Mouse (Mus musculus): Measurements from ENCODE around the gene Lcp1.
"Not testable (repeated sequence)": the region's sequence is repeated elsewhere in the genome, so short reads cannot be mapped to it uniquely, and the experiment has no call there.

Lcp1 gene

DNA sequence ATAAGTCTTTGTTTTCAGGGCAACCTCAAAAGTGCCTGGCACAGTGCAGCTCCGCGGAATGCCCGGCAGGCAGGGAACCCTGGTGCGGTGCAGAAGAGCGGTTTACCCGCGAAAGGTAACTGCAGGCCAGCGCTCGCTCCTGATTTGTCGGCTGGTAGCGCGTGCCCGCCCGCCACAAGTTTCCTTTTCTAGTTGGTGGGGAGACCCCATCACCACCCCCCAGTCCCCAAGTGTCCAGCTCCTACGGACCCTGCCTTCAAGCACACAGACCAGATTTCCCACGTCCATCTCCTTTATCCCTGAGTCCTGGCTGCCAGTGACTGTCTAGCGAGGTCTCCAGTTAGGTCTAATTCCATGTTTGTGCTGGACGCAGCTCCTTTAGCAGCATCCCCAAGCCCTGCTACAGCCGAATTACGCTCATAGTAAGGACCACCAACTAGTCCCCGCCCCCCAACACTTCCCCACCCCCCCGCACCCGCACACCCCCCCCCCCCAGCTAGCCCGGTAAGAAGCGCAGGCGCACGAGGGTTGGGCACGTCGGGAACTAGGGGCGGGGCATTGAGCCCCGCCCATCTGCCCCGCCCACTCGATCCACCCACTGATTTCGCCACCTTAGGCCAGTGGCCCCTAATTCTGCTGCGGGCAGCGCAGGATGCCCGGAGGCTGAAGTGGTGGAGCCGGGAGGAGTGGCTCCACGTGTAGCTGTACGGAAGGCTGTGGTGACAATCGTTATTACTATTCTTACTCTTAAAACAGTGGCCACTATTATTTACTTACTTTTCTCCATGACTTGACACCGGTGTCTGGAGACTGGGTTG, at the start of gene Lcp1, which contains the start of gene Lrrc63:
TSS of gene Lcp1 (plus strand) at position 601 of the 818 bp plus-strand sequence.
TSS of gene Lrrc63 (minus strand) at position 381 of the 818 bp plus-strand sequence.
- no peak for DNase-seq (ENCODE audit: extremely low read depth, insufficient read length, low spot score)

DNA sequence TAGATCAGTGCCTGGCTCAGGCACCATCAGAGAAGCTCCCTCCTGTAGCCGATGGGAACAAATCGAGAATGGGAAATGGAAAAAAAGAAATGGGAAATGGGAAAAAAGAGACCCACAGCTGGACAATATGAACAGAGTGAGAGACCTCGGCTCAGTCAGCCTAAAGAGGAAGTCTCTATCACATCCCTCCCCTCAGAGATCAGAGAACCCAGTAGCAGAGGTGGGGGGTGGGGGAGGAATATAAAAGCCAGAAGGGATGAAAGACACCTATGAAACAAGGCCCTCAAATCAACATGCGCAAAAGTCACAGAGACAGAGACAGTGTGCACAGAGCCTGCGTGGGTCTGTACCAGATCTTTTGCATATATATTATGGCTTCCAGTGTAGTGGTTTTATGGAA, 27.9 kb upstream of the Lcp1 start:
- no peak for DNase-seq (ENCODE audit: extremely low read depth, insufficient read length, low spot score)

DNA sequence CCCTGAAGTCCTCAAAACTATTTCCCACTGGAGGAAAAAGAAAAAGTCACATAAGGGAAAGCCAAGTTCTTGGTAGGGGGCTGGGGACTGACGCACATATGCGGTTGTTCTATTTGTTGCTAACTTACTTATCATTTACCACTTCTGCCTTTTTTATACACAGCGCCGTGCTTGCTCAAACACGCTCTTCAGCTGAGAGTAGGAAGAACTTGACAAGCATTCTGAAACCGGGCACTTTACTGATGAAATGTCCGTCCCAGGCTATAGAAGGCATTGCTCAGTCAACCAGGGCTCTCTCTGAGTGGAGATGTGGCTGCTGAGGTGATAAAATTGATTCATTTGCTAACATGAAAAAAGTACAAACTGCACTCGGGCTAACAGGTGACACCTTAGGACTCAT, 9.2 kb upstream of the Lcp1 start:
- no peak for DNase-seq (ENCODE audit: extremely low read depth, insufficient read length, low spot score)

DNA sequence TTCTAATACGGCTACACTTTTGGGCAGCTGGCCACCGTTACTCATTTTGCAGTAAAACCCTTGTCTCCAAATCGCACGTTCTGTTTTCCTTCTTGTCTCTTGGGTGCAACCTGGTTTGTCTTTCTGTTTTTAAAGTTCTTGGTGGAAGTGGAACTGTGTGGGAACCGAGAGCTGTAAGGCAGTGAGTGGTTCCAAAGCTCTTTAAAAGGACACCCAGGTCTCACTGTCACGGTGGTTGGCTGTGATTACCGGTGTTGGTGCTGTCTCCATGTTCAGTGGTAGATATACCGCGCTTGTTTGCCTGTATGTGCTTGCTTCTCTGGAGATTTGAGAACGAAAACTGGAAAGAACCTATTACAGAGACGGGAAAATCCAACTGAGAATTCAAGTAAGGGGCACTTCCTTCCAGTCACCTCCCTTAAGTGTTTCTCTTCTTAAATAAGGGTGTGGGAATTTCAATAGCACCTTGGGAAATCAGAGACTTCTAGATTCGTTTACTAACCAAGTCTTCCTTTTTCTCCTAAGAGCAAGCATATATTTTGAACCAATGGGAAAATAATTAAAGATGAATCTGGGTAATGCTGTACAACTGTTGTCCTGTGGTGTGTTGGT, 529 bp downstream of the Lcp1 start:
- no peak for DNase-seq (ENCODE audit: extremely low read depth, insufficient read length, low spot score)

- DNase-seq (ENCODE audit: extremely low read depth, insufficient read length, low spot score), result no peak
These were observed 5.4 kb downstream of the Lcp1 start for GRCm38 (mm10) chr14:75136119-75136966.

GRCm38 (mm10) chr14:75138503-75138902, 7.6 kb downstream of the Lcp1 start:
- no peak for DNase-seq (ENCODE audit: extremely low read depth, insufficient read length, low spot score)

GRCm38 (mm10) chr14:75139225-75139624, 8.3 kb downstream of the Lcp1 start:
- no peak for DNase-seq (ENCODE audit: extremely low read depth, insufficient read length, low spot score)

- DNase-seq (ENCODE audit: extremely low read depth, insufficient read length, low spot score), result not testable (repeated sequence)
These were observed 16.8 kb downstream of the Lcp1 start for GRCm38 (mm10) chr14:75147706-75148105.

GRCm38 (mm10) chr14:75148229-75148628, 17.3 kb downstream of the Lcp1 start:
- DNase-seq (ENCODE audit: extremely low read depth, insufficient read length, low spot score), result no peak

DNA sequence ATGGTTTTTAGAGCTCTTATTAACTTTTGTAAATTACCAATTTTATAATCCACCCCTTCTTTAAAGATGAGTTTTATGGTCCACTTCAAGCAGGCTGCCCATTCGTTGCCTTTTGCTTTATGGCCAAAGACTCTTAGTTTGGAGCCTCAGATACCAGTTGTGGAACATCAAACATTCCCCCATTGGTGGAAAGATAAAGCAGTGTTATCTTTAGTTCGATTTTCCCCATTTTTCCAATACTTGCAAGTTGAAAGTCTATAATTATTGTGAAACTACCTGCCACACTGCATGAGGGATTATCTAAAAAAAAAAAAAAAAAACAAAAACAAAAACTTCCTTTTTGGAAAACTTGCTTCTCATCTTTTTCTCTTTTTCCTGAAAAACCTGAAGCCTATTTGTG, 19.8 kb downstream of the Lcp1 start:
- no peak for DNase-seq (ENCODE audit: extremely low read depth, insufficient read length, low spot score)

DNA sequence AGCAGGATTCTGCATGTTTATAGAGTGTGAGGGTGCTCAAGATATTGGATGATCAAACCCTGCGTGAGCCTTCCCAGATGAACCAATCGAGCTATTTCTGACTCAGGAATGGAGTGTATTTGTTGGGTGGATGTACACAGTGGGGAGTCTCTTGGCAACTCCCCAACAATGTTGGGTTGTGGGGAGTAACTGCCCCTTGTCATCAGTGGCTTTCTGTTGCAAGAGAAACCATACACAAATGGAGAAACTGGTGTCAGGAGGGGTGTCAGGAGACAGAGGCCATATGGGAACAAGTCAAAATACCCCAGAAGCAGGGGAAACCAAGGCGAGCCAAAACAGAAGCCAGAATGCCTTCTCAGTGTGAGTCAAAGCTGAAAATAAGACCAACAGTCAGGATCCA, 20.2 kb downstream of the Lcp1 start:
- no peak for DNase-seq (ENCODE audit: extremely low read depth, insufficient read length, low spot score)

DNA sequence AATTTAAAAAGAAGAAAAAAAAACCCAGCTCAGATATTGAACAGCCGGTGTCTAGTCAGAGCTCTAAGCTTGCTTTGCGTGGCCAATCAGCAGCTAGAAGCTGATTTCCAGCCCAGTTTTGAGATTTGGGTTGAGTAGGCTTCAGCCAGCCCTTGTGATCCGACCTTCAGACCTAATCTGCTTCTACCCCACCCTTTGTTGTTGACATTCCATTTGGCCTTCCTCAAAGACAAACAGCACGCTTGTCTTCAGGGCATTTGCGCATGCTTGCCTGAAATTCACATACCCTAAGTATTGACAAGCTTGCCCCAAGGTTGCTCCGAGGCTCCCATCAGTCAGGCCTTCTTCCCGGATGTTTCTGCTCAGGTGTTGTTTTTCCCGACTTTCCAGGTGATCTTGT, 23.6 kb downstream of the Lcp1 start:
- no peak for DNase-seq (ENCODE audit: extremely low read depth, insufficient read length, low spot score)

DNA sequence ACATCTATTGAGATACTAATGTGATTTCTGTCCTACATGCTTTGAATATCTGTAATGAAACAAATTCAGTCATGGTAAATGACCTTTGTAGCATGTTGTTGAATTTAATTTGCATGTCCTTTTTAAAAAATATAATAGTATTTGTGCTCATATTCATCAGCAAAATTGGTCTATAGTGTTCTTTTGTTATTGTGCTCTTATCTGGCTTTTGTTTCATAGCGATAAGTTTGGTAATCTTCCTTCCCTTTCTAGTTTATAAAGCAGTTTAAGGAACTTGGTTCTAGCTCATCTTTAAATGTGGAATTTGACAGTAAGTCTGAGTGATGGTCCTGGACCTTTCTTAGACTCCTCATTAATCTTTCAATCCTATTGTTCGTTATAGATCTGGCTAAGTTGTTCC, 28.5 kb downstream of the Lcp1 start:
- no peak for DNase-seq (ENCODE audit: extremely low read depth, insufficient read length, low spot score)

DNA sequence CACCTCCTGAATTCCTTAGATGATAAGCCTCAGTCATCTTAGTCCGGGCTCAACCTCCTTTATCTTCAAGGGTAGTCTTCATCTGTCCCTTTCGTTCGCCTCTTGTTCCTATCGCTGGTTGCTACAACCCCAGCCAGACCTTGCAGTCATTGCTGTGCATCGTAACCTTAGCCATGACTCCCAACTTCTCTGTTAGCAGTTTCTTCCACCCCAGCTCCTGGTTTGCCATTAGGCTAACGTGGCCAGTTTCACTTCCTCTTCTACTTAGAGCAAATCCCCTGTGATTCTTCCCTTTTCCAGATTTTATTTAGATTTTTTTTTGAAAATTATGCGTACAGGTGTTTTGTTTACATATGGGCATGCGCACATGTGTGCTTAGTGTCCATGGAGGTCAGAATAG, 33.0 kb downstream of the Lcp1 start:
- DNase-seq (ENCODE audit: extremely low read depth, insufficient read length, low spot score), result no peak

DNA sequence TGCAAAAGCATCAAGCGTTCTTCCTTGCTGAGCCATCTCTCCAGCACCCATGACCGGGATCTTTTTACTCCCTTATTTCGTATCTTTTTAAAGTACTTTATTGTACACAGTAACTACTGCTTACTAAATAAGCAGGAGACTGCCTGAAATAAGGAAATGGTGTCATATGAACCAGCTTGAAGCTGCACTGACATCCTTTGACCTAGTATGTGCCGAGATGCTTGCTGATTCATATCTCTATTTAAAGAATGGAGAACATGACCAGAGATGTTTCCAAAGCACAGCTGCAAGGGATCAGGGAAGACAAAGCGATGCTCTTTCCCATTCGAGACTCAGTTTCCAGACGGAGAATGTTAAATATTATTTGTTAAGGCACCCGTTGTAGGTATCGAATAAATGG, 33.4 kb downstream of the Lcp1 start:
- no peak for DNase-seq (ENCODE audit: extremely low read depth, insufficient read length, low spot score)

- DNase-seq (ENCODE audit: extremely low read depth, insufficient read length, low spot score), result no peak
These were observed 34.8 kb downstream of the Lcp1 start for GRCm38 (mm10) chr14:75165574-75166131.

DNA sequence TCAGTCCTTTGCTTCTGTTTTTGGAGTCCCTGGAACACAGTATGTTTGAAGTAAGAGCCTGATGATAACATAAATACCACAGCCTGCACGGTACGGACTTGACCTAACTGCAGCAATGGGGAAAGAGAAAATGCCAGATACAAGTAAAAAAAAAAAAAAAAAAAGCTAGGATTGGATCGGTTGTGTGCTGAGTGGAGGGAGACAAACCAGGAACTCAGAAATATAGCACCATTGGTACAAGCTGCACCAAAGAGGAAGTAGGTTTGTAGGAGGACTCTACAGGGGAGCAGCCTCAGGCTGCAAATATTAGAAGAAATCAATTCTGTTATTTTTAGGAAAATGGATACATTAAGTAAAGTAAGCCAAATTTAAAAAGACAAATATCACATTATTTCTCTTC, 37.6 kb downstream of the Lcp1 start:
- DNase-seq (ENCODE audit: extremely low read depth, insufficient read length, low spot score), result no peak

DNA sequence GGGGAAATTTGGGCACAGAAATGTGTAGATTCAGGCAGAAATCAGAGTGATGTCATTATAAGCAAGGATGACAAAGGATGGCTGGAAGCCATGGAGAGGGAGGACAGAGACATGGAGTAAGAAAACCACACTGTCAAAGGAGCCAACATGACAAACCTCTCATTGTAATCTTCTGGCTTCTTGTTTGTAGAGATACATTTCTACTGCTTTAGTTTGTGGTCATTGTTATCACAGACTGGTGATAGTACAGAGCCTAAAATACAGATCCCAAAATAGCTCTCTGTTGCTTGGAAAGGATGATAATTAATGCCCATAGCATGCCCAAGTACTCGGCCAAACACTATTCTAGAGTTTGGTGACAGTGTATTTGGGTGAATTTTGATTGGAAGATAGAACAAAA, 39.6 kb downstream of the Lcp1 start:
- DNase-seq (ENCODE audit: extremely low read depth, insufficient read length, low spot score), result no peak

GRCm38 (mm10) chr14:75174296-75174695, 43.4 kb downstream of the Lcp1 start:
- DNase-seq (ENCODE audit: extremely low read depth, insufficient read length, low spot score), result no peak

DNA sequence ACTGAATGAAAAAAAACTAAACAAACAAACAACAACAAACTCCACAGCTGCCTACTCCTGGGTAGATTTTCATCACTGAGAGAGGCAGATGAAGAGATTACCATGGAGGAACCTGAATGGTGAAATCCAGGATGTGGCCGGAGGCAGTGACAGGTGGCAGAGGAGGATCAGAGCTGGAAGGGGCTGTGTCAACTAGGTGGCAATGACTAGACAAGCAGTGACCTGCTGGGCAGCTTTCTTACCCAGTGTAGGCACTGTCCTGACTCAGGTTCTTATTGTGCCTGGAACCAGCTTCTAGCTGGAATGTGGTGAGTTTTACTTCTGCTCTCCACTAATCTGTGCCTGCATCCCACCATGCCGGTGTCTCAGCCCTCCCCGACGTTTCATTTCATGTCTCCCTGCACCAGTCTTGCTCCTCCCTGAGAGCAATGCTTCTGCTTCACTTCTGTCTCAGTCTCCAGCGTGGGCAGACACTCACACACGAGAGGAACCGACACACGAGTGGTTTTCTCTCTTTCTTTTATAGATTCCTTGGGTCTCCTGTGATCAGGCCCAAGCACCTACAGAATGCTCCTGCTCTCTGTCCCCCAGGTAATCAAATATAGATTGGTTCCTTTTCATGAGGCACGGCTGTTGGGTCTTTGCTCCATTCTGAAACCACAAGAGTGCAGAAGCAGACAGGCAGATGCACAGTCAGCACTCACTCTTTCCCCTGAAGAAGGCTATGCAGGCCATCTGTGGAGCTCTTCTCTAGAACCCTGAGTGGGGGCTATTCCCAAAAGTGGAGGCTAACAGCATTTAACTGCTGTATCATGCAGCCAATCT, 44.0 kb downstream of the Lcp1 start:
- DNase-seq (ENCODE audit: extremely low read depth, insufficient read length, low spot score), result no peak
